Mouse (Mus musculus): ENCODE measurements around the gene Btbd3.

The Btbd3 gene

DNA sequence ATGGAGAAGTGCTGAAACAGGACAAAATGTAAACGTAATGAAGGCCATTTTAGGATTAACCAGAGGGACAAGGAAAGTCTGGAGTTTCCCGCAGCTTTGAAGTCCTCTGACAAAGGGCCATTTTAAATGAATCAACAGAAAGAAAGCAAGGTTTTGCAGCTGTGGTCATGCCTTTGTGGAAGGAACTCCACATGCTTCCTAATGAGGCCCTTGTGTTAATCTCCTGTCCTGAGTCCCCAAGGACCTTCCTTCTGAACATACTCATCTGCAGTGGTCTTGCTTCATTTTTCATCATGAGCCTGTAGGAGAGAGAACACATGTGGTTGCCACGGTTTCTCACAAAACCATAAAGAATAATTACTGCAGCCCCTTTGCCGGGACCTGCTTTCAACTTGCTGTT is 275.6 kb downstream of the Btbd3 start:
- DNase-seq (ENCODE audit: low spot score): no peak

DNA sequence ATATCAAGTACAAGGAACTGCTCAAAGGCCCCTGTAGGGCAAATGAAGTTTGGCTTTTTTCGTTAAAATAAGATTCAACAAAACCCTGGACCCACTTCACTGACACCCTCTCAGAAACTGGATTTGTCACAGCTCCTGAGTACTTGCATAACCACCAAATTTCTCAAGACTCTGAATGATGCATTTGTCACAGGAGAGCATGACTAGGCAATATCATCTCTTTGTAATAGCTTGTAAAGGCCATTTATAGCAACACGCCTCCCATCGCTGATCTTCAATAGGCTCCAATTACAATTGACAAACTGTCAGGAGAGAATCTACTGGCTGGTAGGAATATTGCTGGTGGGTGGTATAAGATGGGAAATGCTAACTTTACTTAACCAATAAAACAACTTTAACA is 283.3 kb downstream of the Btbd3 start:
- no peak for DNase-seq (ENCODE audit: low spot score)

DNA sequence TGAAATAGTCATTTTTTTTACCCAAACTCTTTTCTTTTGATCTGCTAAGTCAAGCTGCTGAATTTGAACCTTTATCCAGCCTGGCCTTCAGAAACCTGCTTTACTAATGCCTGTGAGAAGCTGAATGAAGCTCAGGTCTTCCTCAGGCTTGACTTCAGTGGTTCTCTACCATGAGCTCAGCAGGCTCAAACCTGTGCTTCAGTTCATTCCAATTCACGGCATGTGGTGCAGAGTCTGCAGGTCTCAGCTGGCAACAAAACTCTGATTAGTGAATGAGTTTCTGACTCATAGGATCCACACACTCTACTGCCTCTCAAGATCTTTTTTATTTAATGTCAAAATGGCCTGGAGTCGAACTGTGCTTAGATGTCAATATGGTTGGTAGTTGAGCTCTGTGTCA is 292.6 kb downstream of the Btbd3 start:
- DNase-seq (ENCODE audit: low spot score): no peak

DNA sequence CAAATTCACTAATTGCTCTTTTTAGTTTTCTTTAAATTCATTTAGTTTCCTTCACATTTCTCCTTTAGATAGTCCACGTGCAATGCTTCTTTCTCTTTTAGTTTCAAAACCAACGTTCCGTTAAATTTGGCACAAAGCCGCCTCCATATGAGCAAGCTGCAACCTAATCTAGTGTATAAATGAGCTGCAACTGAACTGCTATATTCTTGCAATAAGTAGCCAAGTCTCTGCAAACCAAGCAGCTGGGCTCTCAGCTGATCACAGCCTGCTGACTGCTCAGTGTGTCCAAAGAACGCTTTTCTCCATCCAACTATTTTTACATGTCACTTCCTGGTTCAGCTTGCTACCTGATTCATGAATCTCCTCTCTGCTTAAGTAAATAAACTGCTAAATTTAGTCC is 295.2 kb downstream of the Btbd3 start:
- no peak for DNase-seq (ENCODE audit: low spot score)

DNA sequence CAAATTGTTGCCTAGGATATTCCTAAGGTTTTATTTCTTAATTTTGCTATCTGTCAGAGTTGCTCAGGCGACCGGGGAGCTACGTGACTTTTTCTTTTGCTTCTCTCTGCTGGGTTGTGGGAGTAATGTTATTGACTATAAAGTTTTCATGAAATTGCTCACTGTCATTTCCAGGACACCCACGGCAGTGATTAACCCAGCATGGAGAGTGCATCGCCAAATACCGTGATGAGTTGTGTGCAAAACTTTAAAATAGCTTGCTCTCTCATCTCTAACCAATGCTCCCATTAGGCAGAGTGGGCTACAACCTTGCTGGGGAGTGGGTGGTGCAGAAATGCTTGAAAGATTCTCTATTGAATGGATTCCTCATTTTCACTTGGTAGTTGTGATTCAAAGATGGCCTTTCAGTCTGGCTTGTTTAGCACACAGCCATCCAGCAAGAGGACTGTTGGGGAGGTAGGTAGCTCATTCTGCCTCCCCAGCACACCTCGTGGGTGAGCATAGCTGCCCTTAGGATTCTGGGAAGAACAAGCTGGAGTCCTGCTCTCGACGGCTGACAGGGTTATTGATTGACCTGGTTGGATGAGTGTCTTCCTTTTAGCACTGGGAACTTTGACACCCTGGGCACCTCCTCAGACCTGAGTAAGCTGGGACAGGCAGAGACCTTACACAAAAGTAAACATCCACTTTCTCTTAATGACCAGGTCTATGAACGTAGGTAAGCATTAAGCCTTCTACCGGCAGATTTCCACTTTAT is 298.9 kb downstream of the Btbd3 start:
- no peak for DNase-seq (ENCODE audit: low spot score)

DNA sequence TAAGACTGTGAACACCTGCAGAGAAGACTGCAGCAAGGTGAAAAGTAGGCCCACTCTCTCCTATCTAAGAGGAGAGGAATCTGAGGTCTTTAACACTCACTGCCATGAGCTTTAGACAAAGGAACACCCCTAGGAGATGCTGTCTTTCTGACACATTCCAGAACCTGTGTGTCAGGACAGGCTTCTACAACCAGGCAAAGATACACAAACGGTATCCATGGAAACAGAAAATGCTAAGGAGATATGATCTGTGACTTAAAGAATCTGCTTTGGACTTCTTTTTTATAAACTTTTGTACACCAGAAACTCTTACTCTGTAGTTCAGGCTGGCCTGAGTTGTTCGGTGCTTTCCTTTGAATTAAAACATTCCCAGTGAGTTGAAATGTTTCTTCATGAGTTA is 329.6 kb downstream of the Btbd3 start:
- DNase-seq (ENCODE audit: low spot score): no peak

DNA sequence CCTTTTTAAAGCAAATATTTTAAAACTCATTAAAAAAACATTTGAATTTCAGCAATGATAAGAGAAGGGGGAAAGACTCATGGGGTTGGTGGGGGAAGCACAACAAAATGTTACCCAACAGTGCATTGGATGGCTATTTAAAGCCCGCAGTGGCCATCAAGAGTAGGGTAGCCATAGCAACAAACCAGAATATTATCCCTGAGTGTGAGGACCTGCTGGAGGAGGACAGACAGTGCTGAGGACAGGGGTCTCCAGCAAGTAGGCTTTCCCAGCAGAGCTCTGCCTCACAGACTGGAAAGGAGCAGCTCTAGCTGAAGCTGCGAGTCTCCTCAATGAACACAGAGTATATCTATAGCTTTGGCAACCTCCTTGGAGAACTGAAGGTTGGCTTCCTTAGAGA is 331.0 kb downstream of the Btbd3 start:
- DNase-seq (ENCODE audit: low spot score): no peak

DNA sequence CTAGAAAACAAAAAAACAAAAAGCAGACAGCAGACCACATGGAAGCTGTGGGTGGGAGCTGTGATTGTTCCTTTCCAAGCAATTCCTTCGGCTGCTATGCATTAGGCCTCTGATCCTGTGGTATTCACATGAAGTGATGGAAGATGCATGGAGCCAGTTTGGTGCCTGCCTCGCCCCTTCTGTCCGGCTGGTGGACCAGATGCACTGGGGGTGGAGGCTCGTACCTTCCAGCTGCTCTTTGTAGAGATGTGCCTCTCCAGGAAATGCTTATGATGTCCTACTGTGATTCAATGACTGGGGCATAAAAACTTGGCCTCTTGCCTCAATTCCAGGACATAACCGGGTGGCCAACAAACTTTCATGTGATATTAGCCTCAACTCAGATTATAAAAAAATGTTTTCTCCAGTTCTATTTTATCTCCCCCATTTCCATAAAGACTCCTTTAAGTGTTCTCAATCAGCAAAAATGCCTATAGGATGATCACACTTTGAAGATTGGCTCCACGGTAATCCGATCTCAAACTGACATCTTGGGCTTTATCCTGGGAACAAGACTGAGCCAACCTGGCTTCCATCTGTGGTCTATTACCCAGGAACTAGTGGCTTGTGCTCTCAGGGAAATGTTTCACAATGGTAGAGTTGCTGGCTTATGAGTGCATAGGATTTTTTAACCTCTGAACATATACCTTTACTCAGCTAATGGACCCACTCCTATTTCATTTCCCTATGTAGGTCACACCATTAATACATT is 331.6 kb downstream of the Btbd3 start:
- no peak for DNase-seq (ENCODE audit: low spot score)

DNA sequence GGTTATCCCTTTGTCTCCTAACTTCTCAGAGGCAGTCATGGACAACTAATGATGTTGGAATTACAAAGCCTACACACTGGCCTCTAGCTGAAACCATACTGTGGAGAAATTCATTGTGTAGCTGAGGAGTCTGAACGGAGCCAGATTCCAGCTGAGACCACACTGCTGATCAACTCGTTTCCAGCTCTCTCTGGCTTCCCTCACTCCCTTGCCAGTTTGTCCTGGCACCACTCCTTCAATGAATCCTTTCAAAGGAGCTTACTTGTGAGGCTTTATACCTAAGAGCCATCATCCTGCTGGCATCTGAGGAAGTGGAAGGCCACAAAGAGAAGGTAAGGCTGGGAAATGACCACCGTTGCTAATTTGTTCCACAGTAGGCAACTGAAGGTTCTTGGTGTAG is 332.7 kb downstream of the Btbd3 start:
- DNase-seq (ENCODE audit: low spot score): no peak

DNA sequence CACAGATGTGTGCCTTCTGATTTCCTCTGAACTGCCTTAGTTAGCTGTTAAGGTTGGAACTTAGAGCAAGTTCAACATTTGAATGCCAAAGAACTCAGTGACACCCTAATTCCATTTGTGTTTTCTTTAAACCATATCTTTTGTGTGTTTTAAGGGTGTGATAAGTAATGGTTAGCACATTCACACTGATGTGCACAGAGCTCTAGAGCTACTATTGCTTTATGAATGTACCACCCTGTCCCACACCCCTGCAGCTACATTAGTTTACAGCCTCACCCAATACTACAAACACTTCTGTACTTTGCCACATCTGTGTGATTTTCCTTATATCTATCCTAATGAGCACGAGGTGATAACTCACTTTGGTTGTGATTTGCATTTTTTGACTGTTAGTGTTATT is 333.9 kb downstream of the Btbd3 start:
- no peak for DNase-seq (ENCODE audit: low spot score)

DNA sequence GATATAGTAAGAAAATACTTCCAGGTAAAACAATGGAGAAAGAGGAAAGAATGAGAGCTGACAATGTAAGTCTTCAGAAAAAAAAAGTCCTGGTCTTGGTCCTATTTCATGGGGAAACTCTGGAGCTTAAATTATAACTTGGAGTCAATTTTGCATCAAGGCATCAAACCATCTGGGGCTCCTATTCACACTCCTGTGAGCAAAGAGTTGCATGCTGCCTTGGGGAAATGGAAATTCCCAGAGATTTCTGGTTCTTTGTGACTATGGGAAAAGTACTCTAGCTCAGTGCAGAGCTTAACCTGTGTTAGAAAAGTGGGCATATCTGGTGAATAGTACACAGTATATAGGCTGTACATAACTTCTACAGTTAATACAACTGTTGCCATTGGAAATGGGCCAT is 356.0 kb downstream of the Btbd3 start:
- no peak for DNase-seq (ENCODE audit: low spot score)

DNA sequence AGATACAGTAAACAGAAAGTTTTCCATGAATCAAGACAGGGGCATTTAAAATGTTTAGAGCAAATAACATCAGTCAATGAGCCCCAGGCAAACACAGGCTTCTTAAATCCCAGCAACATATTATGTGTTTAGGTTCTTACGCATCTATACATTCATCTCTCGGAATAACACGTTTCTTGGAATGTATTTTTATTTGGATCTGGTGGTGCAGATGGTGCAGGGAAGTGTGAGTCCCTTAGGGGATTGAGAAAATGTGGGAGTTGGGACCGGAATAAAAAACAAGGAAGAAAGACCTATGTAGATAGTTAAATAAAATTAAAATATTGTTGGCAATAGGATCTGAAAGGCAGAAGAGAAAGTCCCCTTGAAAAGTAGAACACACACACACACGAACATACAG is 361.1 kb downstream of the Btbd3 start:
- DNase-seq (ENCODE audit: low spot score): no peak

All from ovary, postnatal 14 days (tissue).